Mouse (Mus musculus) stomach, postnatal 0 days (tissue): ENCODE results near the gene Naa80.

Source experiments
- CTCF ChIP-seq: IDR thresholded peaks from 2 replicates; pipeline ENCODE4 v1.5.1; 2016; ENCODE audit warnings: antibody characterized with exemption, low read depth, mild to moderate bottlenecking, moderate library complexity
- EP300 ChIP-seq: optimal IDR thresholded peaks from 2 replicates; pipeline ENCODE3; 2016; ENCODE audit warnings: antibody characterized with exemption

DNA sequence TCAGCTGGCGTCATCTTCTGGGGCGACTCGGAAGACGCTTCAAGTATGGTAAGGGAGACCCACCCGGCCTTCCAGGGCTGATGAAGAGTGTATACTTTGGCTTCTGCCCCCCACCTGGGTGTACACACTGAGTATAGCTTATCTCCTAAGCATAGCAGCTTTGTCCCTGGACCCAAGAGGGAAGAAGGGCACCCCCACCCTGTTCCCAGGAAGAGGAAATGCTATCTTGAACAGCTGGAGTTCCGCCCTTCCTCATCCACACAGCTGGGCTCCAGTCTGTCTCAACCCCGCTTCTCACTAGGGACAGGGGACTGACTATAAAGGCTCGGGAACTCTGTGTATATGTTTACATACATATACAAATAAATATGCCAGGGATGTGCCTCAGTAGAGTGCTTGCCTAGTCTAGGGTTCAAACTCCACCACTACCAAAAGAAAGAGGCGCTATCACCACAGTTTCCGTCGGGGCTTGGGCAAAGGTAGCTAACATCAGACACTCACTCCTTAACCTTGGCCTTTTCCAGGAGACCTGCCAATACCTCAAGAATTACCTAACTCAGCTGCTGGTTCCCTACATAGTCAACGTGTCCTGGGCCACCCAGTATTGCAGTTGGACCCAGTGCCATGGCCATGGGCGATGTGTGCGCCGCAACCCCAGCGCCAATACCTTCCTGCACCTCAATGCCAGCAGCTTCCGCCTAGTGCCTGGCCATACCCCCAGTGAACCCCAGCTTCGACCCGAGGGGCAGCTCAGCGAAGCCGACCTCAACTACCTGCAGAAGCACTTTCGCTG lies 7.0 kb upstream of the Naa80 start:
- TF ChIP-seq EP300 (no peak), CTCF (no peak)
